Mouse (Mus musculus): Measurements from ENCODE around the gene Hoxb8.

The Hoxb8 gene

GRCm38 (mm10) chr11:96268031-96268745, 13.5 kb upstream of the Hoxb8 start:
- DNase-seq (ENCODE audit: low read depth, low spot score): no peak

DNA sequence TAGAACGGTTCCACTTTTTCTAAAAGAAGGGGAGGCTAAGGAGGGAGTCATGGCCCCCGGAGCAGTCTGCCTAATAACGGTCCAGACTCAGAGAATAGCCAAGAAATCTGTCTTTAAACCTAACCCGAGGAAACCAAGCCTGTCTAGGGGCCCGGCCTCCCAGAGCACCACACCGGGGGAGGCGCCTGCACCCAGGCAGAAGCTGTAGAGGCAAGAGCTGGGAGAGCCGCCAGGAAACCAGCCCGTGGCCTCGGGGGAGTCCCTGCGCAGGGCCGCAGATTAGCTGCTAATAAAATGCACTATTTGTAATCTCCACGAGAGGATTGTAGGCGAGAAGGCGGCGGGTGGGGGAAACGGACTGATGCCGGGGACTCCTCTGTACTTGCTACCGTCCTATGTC, 11.8 kb upstream of the Hoxb8 start:
- DNase-seq (ENCODE audit: low read depth, low spot score): peak; percentile 58

- peak; percentile 55 for DNase-seq (ENCODE audit: low read depth, low spot score)
These were observed 10.6 kb upstream of the Hoxb8 start, which contains the start of gene Hoxb9 for GRCm38 (mm10) chr11:96270996-96271540. Gene Hoxb9, plus strand, starts transcription at chr11:96271457.

GRCm38 (mm10) chr11:96271541-96272011, 10.1 kb upstream of the Hoxb8 start:
- DNase-seq (ENCODE audit: low read depth, low spot score): peak; percentile 50

GRCm38 (mm10) chr11:96272024-96272921, 9.4 kb upstream of the Hoxb8 start:
- peak; percentile 41 for DNase-seq (ENCODE audit: low read depth, low spot score)

- DNase-seq (ENCODE audit: low read depth, low spot score): no peak
These were observed 7.3 kb upstream of the Hoxb8 start for GRCm38 (mm10) chr11:96274428-96274827.

DNA sequence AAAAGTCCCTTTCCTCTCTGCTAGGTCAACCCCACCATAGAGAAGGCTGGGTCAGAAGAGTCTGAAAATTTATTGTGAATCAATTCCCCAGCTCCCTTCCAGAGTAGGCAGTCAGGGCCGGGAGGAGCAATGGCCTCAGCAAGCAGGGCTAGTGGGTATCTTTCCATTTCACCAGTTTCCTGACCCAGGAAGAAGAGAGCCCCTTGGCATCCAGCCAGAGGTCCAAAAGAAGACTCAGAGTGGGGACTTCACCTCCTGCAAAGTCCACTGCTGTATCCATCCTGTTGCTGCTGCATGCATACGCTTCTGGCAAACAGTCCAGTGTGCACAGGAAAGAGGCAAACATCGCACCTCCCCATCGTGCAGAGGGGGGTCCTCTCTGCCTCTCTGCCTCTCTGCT, 5.8 kb upstream of the Hoxb8 start:
- no peak for DNase-seq (ENCODE audit: low read depth, low spot score)

- no peak for DNase-seq (ENCODE audit: low read depth, low spot score)
These were observed 4.3 kb upstream of the Hoxb8 start for GRCm38 (mm10) chr11:96277151-96278044.

- DNase-seq (ENCODE audit: low read depth, low spot score): no peak
These were observed 3.4 kb upstream of the Hoxb8 start for GRCm38 (mm10) chr11:96278324-96278723.

DNA sequence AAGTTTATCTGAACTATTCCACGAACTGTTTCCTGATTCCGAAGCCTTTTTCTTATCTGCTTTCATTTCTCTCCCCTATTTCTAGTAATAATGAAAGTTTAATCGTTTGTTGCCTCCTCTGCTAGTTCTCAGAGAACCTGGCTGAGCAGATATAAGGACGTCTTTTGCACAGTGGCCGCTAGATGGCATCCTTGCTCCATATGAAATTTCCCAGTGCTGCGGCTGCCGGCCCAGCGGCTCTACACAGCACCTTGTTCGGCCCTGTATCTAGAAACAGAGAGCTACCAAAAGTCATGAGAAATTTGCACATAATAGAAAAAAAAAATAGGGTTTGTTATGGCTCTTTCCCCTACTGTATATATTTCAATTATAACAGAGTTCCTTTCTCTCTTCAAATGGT, 2.9 kb upstream of the Hoxb8 start:
- DNase-seq (ENCODE audit: low read depth, low spot score): peak; percentile 93

GRCm38 (mm10) chr11:96279421-96280233, 2.1 kb upstream of the Hoxb8 start:
- no peak for DNase-seq (ENCODE audit: low read depth, low spot score)

DNA sequence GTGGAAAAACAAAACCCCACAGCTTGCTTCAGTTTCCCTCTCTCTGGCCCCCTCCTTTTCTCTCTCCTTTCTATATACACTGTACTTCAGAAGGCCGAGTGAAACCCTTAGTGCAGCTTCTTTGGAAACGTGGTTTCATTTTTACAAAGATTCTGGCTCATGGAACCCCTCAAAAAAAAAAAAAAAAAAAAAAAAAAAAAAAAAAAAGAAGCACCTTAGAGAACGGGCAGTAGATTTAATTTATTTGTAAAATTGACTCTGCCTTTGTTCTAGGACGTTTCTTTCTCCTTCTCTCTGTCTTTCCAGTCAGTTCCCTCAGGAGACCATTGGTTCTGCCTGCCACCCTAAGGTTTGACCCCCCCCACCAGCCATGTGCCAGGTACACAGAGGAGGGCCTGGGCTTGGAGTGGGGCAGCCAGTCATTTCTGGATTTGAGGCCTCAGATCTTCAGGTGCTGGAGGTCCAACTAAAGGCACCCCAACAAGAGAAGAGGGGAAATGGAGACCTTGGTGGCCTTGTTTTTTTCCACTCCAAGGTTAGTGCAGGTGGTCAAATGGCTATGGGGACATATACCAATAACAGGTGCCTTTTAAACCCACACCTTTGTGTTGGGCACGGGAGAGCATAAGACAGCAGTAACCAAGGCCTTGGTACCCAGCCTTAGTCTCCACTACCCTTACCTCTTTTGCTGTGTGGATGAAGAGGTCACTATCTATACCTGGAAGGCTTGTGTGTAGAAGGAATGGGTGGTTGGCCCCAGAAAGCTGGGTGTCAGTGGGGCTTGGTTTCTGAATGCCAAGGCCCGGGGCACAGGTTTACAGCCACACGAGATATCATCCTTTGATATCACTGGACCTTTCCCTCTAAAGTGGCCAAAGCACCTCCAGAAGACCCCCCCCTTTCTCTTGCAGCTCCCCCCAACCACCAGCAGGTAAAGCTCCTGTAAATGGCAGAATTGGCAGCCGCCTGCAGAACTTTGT, 1.0 kb upstream of the Hoxb8 start:
- DNase-seq (ENCODE audit: low read depth, low spot score): no peak

DNA sequence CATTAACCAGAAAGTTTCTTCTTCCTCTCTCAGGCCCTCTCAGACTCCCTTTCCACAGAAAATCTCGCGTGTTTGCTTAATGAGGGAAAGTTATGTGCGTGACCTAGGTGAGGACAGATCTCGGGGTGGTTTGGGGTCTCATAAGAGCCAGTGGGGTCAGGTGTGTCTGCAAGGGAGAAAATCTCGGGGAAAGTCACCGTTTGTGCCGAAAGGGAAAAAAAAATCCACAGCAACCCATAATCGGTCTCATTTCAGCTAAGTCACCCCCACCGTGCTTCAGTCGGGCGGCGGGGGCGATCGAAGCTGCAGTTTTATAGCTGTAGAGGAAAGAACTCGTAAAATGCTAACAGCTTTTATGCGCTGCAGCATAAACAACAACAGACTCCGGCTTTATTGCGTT, 309 bp upstream of the Hoxb8 start:
- no peak for DNase-seq (ENCODE audit: low read depth, low spot score)

DNA sequence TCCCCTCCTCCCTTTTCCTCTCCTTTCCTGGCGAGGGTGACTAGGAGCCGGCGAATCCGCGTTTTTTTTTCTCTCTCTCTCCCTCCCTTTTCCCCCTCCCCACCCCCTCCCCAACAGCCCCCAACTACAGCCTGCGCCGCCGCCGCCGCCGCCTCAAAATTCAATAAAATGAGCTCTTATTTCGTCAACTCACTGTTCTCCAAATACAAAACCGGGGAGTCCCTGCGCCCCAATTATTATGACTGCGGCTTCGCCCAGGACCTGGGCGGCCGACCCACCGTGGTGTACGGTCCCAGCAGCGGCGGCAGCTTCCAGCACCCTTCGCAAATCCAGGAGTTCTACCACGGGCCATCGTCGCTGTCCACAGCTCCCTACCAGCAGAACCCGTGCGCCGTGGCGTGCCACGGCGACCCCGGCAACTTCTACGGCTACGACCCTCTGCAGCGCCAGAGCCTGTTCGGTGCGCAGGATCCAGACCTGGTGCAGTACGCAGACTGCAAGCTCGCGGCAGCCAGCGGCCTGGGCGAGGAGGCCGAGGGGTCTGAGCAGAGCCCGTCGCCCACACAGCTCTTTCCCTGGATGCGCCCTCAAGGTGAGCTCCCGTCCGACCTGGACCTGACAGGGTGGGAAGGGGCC, 1.2 kb downstream of the Hoxb8 start:
- DNase-seq (ENCODE audit: low read depth, low spot score): no peak

- peak; percentile 64 for DNase-seq (ENCODE audit: low read depth, low spot score)
These were observed 2.5 kb downstream of the Hoxb8 start for GRCm38 (mm10) chr11:96284041-96284749.

GRCm38 (mm10) chr11:96284774-96285734, 3.3 kb downstream of the Hoxb8 start:
- DNase-seq (ENCODE audit: low read depth, low spot score): no peak
